Mouse (Mus musculus) macrophage (primary cell): ENCODE data around the gene Sycn. TPM values are rescaled to one million over a fixed set of nuclear protein-coding genes. Genes with fewer than 3 reads are reported as not detected.
"Not testable (repeated sequence)": the region's sequence is repeated elsewhere in the genome, so short reads cannot be mapped to it uniquely, and the experiment has no call there.

Source experiments
- H3K27ac ChIP-seq: fragments of 350-480 bp; formaldehyde crosslinking; 2 replicates; pipeline ENCODE4 v1.9.0; 2021
- H3K36me3 ChIP-seq: fragments of 350-480 bp; formaldehyde crosslinking; 2 replicates; pipeline ENCODE4 v1.9.0; 2021; ENCODE audit errors: inconsistent target
- H3K4me3 ChIP-seq: fragments of 350-480 bp; formaldehyde crosslinking; 2 replicates; pipeline ENCODE4 v1.9.0; 2021; ENCODE audit errors: inconsistent target
- H3K79me2 ChIP-seq: fragments of 350-480 bp; formaldehyde crosslinking; 2 replicates; pipeline ENCODE4 v1.9.0; 2021; ENCODE audit errors: inconsistent target
- WGBS: methylation state at CpG from one replicate; pipeline ENCODE4 v1.1.7; 2026; ENCODE audit warnings: inconsistent platforms; ENCODE audit not compliant: missing documents; 5-methylcytosine and 5-hydroxymethylcytosine counted together
- polyA plus RNA-seq: library from polyadenylated mRNA; stranded (reverse); fragments of 250-400 nt; gene quantifications from 3 replicates; pipeline ENCODE4 v1.2.4, GENCODE M21; 2018; ENCODE audit warnings: inconsistent platforms
- total RNA-seq, 78 experiments: library from RNA; depleted of rRNA; stranded (reverse); fragments of 250-400 nt; gene quantifications; 1 replicate in 9 of 78; 2 replicates in 24 of 78; 3 replicates in 43 of 78; 4 replicates in 2 of 78; pipeline ENCODE4 v1.2.4; 2018; ENCODE audit warnings: inconsistent platforms in 56 of 78

The Sycn gene
- not detected for total RNA-seq (2018; cell fraction: chromatin; rRNA removed)
- not detected for total RNA-seq (2018; cell fraction: cytosol; rRNA removed)
- not detected for total RNA-seq (2018; cell fraction: nucleus; rRNA removed)
- polyA plus RNA-seq, result not detected in 3 replicates

- Histone ChIP-seq H3K36me3 (no peaks in the 10 kb centered on the region), H3K27ac (no peak within 1 kb of the TSS), H3K79me2 (no peaks in the 10 kb centered on the region), H3K4me3 (no peak within 1 kb of the TSS)
- 88% methylated on average over 4 of the region's 4 CpGs for WGBS
Observed at GRCm38 (mm10) chr7:28540526-28540925, at the start of gene Sycn. Gene Sycn (plus strand): TSS chr7:28540885.

GRCm38 (mm10) chr7:28490903-28491302 lies 49.8 kb upstream of the Sycn start:
- Histone ChIP-seq H3K27ac (no peak overlapping the region), H3K36me3 (no peaks in the 10 kb centered on the region), H3K79me2 (no peaks in the 10 kb centered on the region), H3K4me3 (no peak overlapping the region)
- WGBS, result 55% methylated on average over 14 of the region's 14 CpGs

- no peak overlapping the region for H3K4me3 ChIP-seq
- H3K27ac ChIP-seq, result no peak overlapping the region
- no peaks in the 10 kb centered on the region for H3K79me2 ChIP-seq
- 88% methylated on average over 8 of the region's 8 CpGs for WGBS
- H3K36me3 ChIP-seq, result no peaks in the 10 kb centered on the region
Observed at GRCm38 (mm10) chr7:28492310-28492709, 48.4 kb upstream of the Sycn start.

GRCm38 (mm10) chr7:28495426-28495825 lies 45.3 kb upstream of the Sycn start:
- no peak overlapping the region for H3K4me3 ChIP-seq
- H3K36me3 ChIP-seq, result no peaks in the 10 kb centered on the region
- WGBS, result 97% methylated on average over 11 of the region's 11 CpGs
- no peaks in the 10 kb centered on the region for H3K79me2 ChIP-seq
- no peak overlapping the region for H3K27ac ChIP-seq

- Histone ChIP-seq H3K4me3 (no peak overlapping the region), H3K36me3 (no peaks in the 10 kb centered on the region), H3K79me2 (no peaks in the 10 kb centered on the region), H3K27ac (no peak overlapping the region)
- 8% methylated on average over 5 of the region's 5 CpGs for WGBS
Observed at GRCm38 (mm10) chr7:28505585-28505984, 35.1 kb upstream of the Sycn start.

GRCm38 (mm10) chr7:28509121-28509520 lies 31.6 kb upstream of the Sycn start:
- H3K79me2 ChIP-seq, H3K27ac ChIP-seq, H3K4me3 ChIP-seq, H3K36me3 ChIP-seq: not testable (repeated sequence)
- WGBS, result no CpG with 5 or more reads among the region's 2 CpGs

GRCm38 (mm10) chr7:28510405-28510974 lies 30.2 kb upstream of the Sycn start, which contains the start of gene Ifnl2:
Gene Ifnl2 (minus strand): TSS chr7:28510455.
- 71% methylated on average over 7 of the region's 8 CpGs for WGBS
- H3K27ac ChIP-seq, H3K79me2 ChIP-seq, H3K4me3 ChIP-seq, H3K36me3 ChIP-seq: not testable (repeated sequence)

- Histone ChIP-seq H3K36me3 (no peaks in the 10 kb centered on the region), H3K79me2 (no peaks in the 10 kb centered on the region), H3K4me3 (no peak overlapping the region), H3K27ac (no peak overlapping the region)
- 70% methylated on average over 8 of the region's 8 CpGs for WGBS
Observed at GRCm38 (mm10) chr7:28511441-28511840, 29.2 kb upstream of the Sycn start.

GRCm38 (mm10) chr7:28522536-28522935 lies 18.1 kb upstream of the Sycn start, which contains the start of gene Ifnl3:
Gene Ifnl3 (plus strand): TSS chr7:28522836.
- H3K36me3 ChIP-seq, H3K27ac ChIP-seq, H3K79me2 ChIP-seq, H3K4me3 ChIP-seq: not testable (repeated sequence)
- WGBS, result no CpG with 5 or more reads among the region's 6 CpGs

GRCm38 (mm10) chr7:28527922-28528719 lies 12.6 kb upstream of the Sycn start:
- Histone ChIP-seq H3K79me2 (no peaks in the 10 kb centered on the region), H3K4me3 (no peak overlapping the region), H3K36me3 (no peaks in the 10 kb centered on the region), H3K27ac (no peak overlapping the region)
- WGBS, result 1% methylated on average over 17 of the region's 19 CpGs

- H3K27ac ChIP-seq, result no peak overlapping the region
- H3K36me3 ChIP-seq, result no peaks in the 10 kb centered on the region
- H3K79me2 ChIP-seq, result no peaks in the 10 kb centered on the region
- no peak overlapping the region for H3K4me3 ChIP-seq
- WGBS, result 96% methylated on average over 7 of the region's 8 CpGs
Observed at GRCm38 (mm10) chr7:28532005-28532404, 8.7 kb upstream of the Sycn start.

- 91% methylated on average over 6 of the region's 6 CpGs for WGBS
- H3K36me3 ChIP-seq, H3K79me2 ChIP-seq, H3K27ac ChIP-seq, H3K4me3 ChIP-seq: not testable (repeated sequence)
Observed at GRCm38 (mm10) chr7:28538886-28539285, 1.8 kb upstream of the Sycn start.

- H3K79me2 ChIP-seq, result no peaks in the 10 kb centered on the region
- WGBS, result 37% methylated on average over 25 of the region's 27 CpGs
- no peak overlapping the region for H3K27ac ChIP-seq
- H3K36me3 ChIP-seq, result no peaks in the 10 kb centered on the region
- no peak overlapping the region for H3K4me3 ChIP-seq
Observed at GRCm38 (mm10) chr7:28544051-28544601, 3.4 kb downstream of the Sycn start.

GRCm38 (mm10) chr7:28545048-28545890 lies 4.6 kb downstream of the Sycn start:
- H3K27ac ChIP-seq, result no peak overlapping the region
- H3K4me3 ChIP-seq, result no peak overlapping the region
- H3K36me3 ChIP-seq, result no peaks in the 10 kb centered on the region
- no peaks in the 10 kb centered on the region for H3K79me2 ChIP-seq
- 51% methylated on average over 12 of the region's 14 CpGs for WGBS
